Mouse (Mus musculus): ENCODE data around the gene Dnah11. TPM values are rescaled to one million over a fixed set of nuclear protein-coding genes. Genes with fewer than 3 reads are reported as not detected.
A peak's percentile ranks its signal among the peaks of the same experiment; 100 is the strongest.

Dnah11 gene
- total and polyA plus RNA-seq, 3 experiments: 0.11 to 0.77 TPM; not detected in 1

DNA sequence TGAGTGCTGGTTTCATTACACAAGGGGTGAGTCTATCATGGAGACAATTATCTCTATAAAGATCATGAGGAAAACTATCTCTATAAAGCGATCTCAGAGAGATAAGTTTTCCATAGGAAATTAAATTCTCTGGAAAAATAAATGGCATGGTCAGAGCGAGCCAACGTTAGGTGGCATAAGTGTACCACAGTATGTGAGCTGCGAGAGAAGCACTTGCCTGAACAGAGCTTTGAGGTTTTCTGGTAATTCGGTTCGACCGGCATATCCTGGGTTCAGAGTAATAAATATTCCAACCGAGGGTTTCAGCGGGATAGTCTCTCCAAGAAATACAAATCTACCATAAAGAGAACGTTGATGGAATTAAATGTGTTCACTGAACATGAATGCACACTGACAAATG lies 142.0 kb downstream of the Dnah11 start:
- H3K9ac ChIP-seq (ENCODE audit: control insufficient read depth, low read depth, low read length, poor library complexity, severe bottlenecking): no peak overlapping the region
- no peaks in the 10 kb centered on the region for H3K9me3 ChIP-seq (replicated peaks; ENCODE audit: insufficient read depth, low read length)
- no peak overlapping the region for H3K4me3 ChIP-seq (ENCODE audit: control insufficient read depth in 1 of 2, insufficient read depth in 1 of 2, low read depth in 2 of 2, low read length in 2 of 2)
- no peak for DNase-seq (ENCODE audit: low read depth, low spot score)
- H3K27ac ChIP-seq (ENCODE audit: control insufficient read depth, low read depth, low read length): no peak overlapping the region
- H3K36me3 ChIP-seq (ENCODE audit: control insufficient read depth in 1 of 2, insufficient read depth in 2 of 2, low read length in 2 of 2): no peaks in the 10 kb centered on the region
- TF ChIP-seq SIN3A (IDR thresholded peaks at IDR 0.05; ENCODE audit: low read length) (no peak), RAD21 (IDR thresholded peaks at IDR 0.05; ENCODE audit: low read depth, low read length) (peak; percentile 39), E2F4 (IDR thresholded peaks at IDR 0.05; ENCODE audit: borderline replicate concordance, low read depth, low read length) (no peak), HCFC1 (IDR thresholded peaks at IDR 0.05; ENCODE audit: low read depth, low read length) (no peak), NRF1 (IDR thresholded peaks at IDR 0.05; ENCODE audit: insufficient read depth, low read depth, low read length, poor library complexity, severe bottlenecking) (no peak), MAX (IDR thresholded peaks at IDR 0.05; ENCODE audit: low read length) (no peak), GATA1 (IDR thresholded peaks at IDR 0.05; ENCODE audit: low read depth, low read length) (no peak), ZC3H11A (IDR thresholded peaks at IDR 0.05; ENCODE audit: low read depth, low read length) (0 out of 2 replicates have a peak, but pooled peaks have one; percentile 23), TBP (IDR thresholded peaks at IDR 0.05; ENCODE audit: low read depth, low read length) (no peak), SMC3 (IDR thresholded peaks at IDR 0.05; ENCODE audit: low read depth, low read length) (peak; percentile 43), TAL1 (IDR thresholded peaks at IDR 0.05; ENCODE audit: low read length) (no peak), ZMIZ1 (IDR thresholded peaks at IDR 0.05; ENCODE audit: low read depth, low read length) (no peak), CTCF (IDR thresholded peaks at IDR 0.05 in 2 of 3, conservative IDR thresholded peaks at IDR 0.05 in 1 of 3; ENCODE audit: control insufficient read depth in 1 of 3, insufficient read depth in 1 of 3, low read depth in 2 of 3, low read length in 3 of 3, poor library complexity in 1 of 3, severe bottlenecking in 1 of 3) (peak in 1 of 3 experiments; percentile 29; a peak in 2 of 6 replicates), RCOR1 (IDR thresholded peaks at IDR 0.05; ENCODE audit: low read depth, low read length) (no peak), CHD2 (IDR thresholded peaks at IDR 0.05; ENCODE audit: low read length) (no peak), MYC (IDR thresholded peaks at IDR 0.05; ENCODE audit: low read depth, low read length) (no peak), TCF12 (IDR thresholded peaks at IDR 0.05; ENCODE audit: low read depth, low read length) (no peak), EP300 (IDR thresholded peaks at IDR 0.05; ENCODE audit: low read depth in 1 of 2, low read length in 2 of 2) (no peak), JUND (IDR thresholded peaks at IDR 0.05; ENCODE audit: low read depth, low read length) (no peak), POLR2A (IDR thresholded peaks at IDR 0.05; ENCODE audit: control insufficient read depth in 1 of 2, insufficient read depth in 1 of 2, low read depth in 1 of 2, low read length in 2 of 2, poor library complexity in 1 of 2) (no peak), BHLHE40 (IDR thresholded peaks at IDR 0.05; ENCODE audit: borderline replicate concordance, low read depth, low read length) (no peak), MEF2A (IDR thresholded peaks at IDR 0.05; ENCODE audit: extremely low read depth, insufficient replicate concordance, low read depth, low read length, poor library complexity, severe bottlenecking) (no peak), MAZ (IDR thresholded peaks at IDR 0.05; ENCODE audit: low read depth, low read length) (no peak), USF2 (IDR thresholded peaks at IDR 0.05; ENCODE audit: borderline replicate concordance in 1 of 2, insufficient read depth in 1 of 2, low read depth in 1 of 2, low read length in 2 of 2) (no peak)
- H3K27me3 ChIP-seq (ENCODE audit: control insufficient read depth in 1 of 2, insufficient read depth in 2 of 2, low read length in 2 of 2): no peaks in the 10 kb centered on the region; a peak in 1 of 4 replicates
- no peaks in the 10 kb centered on the region for H3K4me1 ChIP-seq (ENCODE audit: control insufficient read depth in 1 of 2, insufficient read depth in 2 of 2, low read length in 2 of 2)
- no peaks in the 10 kb centered on the region for H3K79me2 ChIP-seq (ENCODE audit: control insufficient read depth, insufficient read depth, low read length, poor library complexity)
